Comparison of ENCODE assay signal across 10 mouse cellular contexts in genomic region chr1:162294572-162294910, GRCm38 (mm10).
DNase-seq lines count a peak whose midpoint lies in the region; ATAC-seq and TF ChIP-seq lines count a peak whose summit lies in the region.
"Had no signal": no experiment of that assay in that cellular context is flagged by ENCODE, and none has a peak within 500 bp of the region (broad histone marks: within the 10 kb centered on the region; RNA-seq: fewer than 3 reads in every experiment).

No protein-coding gene starts in this region.

- H3K4me3 ChIP-seq in heart, adult 2 months: no peak overlapping the region
- H3K4me3 ChIP-seq in left cerebral cortex, adult 2 months: no peak overlapping the region
- no peak overlapping the region for H3K4me3 ChIP-seq in heart, embryonic 16.5 days (ENCODE audit: low read length)
- H3K4me3 ChIP-seq: erythroblast, embryonic 14.5 days had no signal

- peak in 1 of 2 experiments; percentile 13 for DNase-seq in heart, adult 2 months
- no peak for DNase-seq in heart, postnatal 4 days
- DNase-seq in left cerebral cortex, adult 2 months (ENCODE audit: extremely low spot score in 1 of 2, low spot score in 2 of 2): no peak
- no peak for DNase-seq in left cerebral cortex, postnatal 10 days (ENCODE audit: extremely low spot score in 1 of 2, low spot score in 2 of 2)
- peak; percentile 27 for DNase-seq in brain, embryonic 14.5 days (ENCODE audit: low read depth)
- no peak for DNase-seq in cerebellum, adult 9-11 months
- DNase-seq: right cerebral cortex, adult 18-20 months had no signal

- ATAC-seq in heart, embryonic 16.5 days (replicated peaks; ENCODE audit: extremely low read depth, insufficient read depth, low FRiP score): no peak

- peaks cover 8% of the 10 kb centered on the region for H3K36me3 ChIP-seq in heart, adult 2 months (ENCODE audit: control insufficient read depth, insufficient read depth, low read length)
- H3K36me3 ChIP-seq in heart, embryonic 16.5 days (ENCODE audit: control insufficient read depth, insufficient read depth): no peaks in the 10 kb centered on the region

- no peak for TF ChIP-seq CTCF in heart, adult 2 months (IDR thresholded peaks at IDR 0.05)
- no peak for TF ChIP-seq CTCF in left cerebral cortex, adult 2 months (IDR thresholded peaks at IDR 0.05)
- no peak for TF ChIP-seq CTCF in brain, embryonic 14.5 days (IDR thresholded peaks at IDR 0.05; ENCODE audit: borderline replicate concordance, extremely low read depth, insufficient read depth, insufficient read length)

- no peaks in the 10 kb centered on the region for H3K9me3 ChIP-seq in heart, embryonic 16.5 days (replicated peaks; ENCODE audit: control insufficient read depth, low read length)

- H3K27me3 ChIP-seq in heart, adult 2 months (ENCODE audit: control insufficient read depth, insufficient read depth, low read length): no peaks in the 10 kb centered on the region
- H3K27me3 ChIP-seq in heart, embryonic 16.5 days (ENCODE audit: control insufficient read depth, insufficient read depth, low read length): no peaks in the 10 kb centered on the region
- H3K27me3 ChIP-seq: CH12.LX had no signal

- no peak for TF ChIP-seq EP300 in heart, adult 2 months (IDR thresholded peaks at IDR 0.05; ENCODE audit: insufficient read depth, low read depth, low read length)

- whole genome bisulfite sequencing in heart, adult 2 months: 62% methylated on average over 4 of the region's 4 CpGs
- WGBS in heart, embryonic 16.5 days: 70% methylated on average over 4 of the region's 4 CpGs

- H3K27ac ChIP-seq in heart, adult 2 months: peak overlapping the region; percentile 55
- H3K27ac ChIP-seq in left cerebral cortex, adult 2 months: peak overlapping the region; percentile 37; the same call in 1 of the 2 replicates
- peak overlapping the region; percentile 57 for H3K27ac ChIP-seq in heart, embryonic 16.5 days (ENCODE audit: low read length)

- no peak overlapping the region for H3K4me2 ChIP-seq in heart, embryonic 16.5 days (ENCODE audit: low read depth, low read length)

- H3K4me1 ChIP-seq in heart, adult 2 months (ENCODE audit: control insufficient read depth, insufficient read depth, low read length): peaks cover 4% of the 10 kb centered on the region
- peaks cover 5% of the 10 kb centered on the region for H3K4me1 ChIP-seq in heart, embryonic 16.5 days (ENCODE audit: control insufficient read depth, insufficient read depth, low read length)

- intact Hi-C loops in heart, adult 2 months (cut with DNase I): loop anchor here (1.0 kb wide), 1 partner anchor 15 kb away; no protein-coding TSS in a partner anchor
- intact Hi-C loops in left cerebral cortex, adult 2 months (cut with DNase I): no loop called here
- intact Hi-C loops in left cerebral cortex, postnatal 10 days (cut with DNase I): no loop called here

- no peaks in the 10 kb centered on the region for H3K79me2 ChIP-seq in heart, adult 2 months (replicated peaks; ENCODE audit: control insufficient read depth, insufficient read depth, low read length)

- H3K9ac ChIP-seq in heart, adult 2 months (ENCODE audit: low read depth, low read length): no peak overlapping the region
- H3K9ac ChIP-seq in heart, embryonic 16.5 days (ENCODE audit: low read length): no peak overlapping the region

- no peak for TF ChIP-seq POLR2A in heart, adult 2 months (IDR thresholded peaks at IDR 0.05; ENCODE audit: insufficient read depth, low read depth, low read length)
- no peak for TF ChIP-seq POLR2A in brain, embryonic 14.5 days (IDR thresholded peaks at IDR 0.05; ENCODE audit: borderline replicate concordance, extremely low read depth, insufficient read depth, insufficient read length, poor library complexity, severe bottlenecking)
